Mouse (Mus musculus): Measurements from ENCODE around the gene Mindy4.

- no peak for TF ChIP-seq ZNF384 (IDR thresholded peaks at IDR 0.05; ENCODE audit: low read depth, low read length)
- TF ChIP-seq POLR2A (IDR thresholded peaks at IDR 0.05; ENCODE audit: low read depth, low read length), result no peak
- TF ChIP-seq TCF12 (IDR thresholded peaks at IDR 0.05; ENCODE audit: low read depth, low read length), result no peak
- TF ChIP-seq UBTF (IDR thresholded peaks at IDR 0.05; ENCODE audit: low read depth, low read length), result no peak
- TF ChIP-seq NRF1 (IDR thresholded peaks at IDR 0.05; ENCODE audit: low read depth, low read length), result no peak
- TF ChIP-seq CTCF (conservative IDR thresholded peaks at IDR 0.05 in 1 of 2, IDR thresholded peaks at IDR 0.05 in 1 of 2; ENCODE audit: low read depth in 2 of 2, low read length in 2 of 2), result no peak
- TF ChIP-seq SIN3A (IDR thresholded peaks at IDR 0.05; ENCODE audit: low read length), result no peak
- no peak for TF ChIP-seq USF2 (conservative IDR thresholded peaks at IDR 0.05; ENCODE audit: low read depth, low read length)
- TF ChIP-seq JUND (conservative IDR thresholded peaks at IDR 0.05; ENCODE audit: low read depth, low read length), result no peak
- TF ChIP-seq SMC3 (IDR thresholded peaks at IDR 0.05; ENCODE audit: low read depth, low read length), result no peak
- no peak for TF ChIP-seq GABPA (IDR thresholded peaks at IDR 0.05; ENCODE audit: insufficient replicate concordance, low read depth, low read length)
- TF ChIP-seq BHLHE40 (IDR thresholded peaks at IDR 0.05; ENCODE audit: low read depth, low read length), result no peak
Observed at GRCm38 (mm10) chr6:55207786-55208185, 4.6 kb downstream of the Mindy4 start.
